Comparison of ENCODE assay signal across 8 mouse cellular contexts in genomic region chrX:94121161-94121856, GRCm38 (mm10). TPM values are rescaled to one million over a fixed set of nuclear protein-coding genes. Genes with fewer than 3 reads are reported as not detected.
DNase-seq lines count a peak whose midpoint lies in the region; ATAC-seq and TF ChIP-seq lines count a peak whose summit lies in the region.

No protein-coding gene starts in this region.

- no peaks in the 10 kb centered on the region for H3K36me3 ChIP-seq in forebrain, embryonic 10.5 days (replicated peaks)
- H3K36me3 ChIP-seq in liver, embryonic 14.5 days (replicated peaks; ENCODE audit: control insufficient read depth, insufficient read depth, low read depth) = no peaks in the 10 kb centered on the region
- H3K36me3 ChIP-seq in neural tube, embryonic 14.5 days (ENCODE audit: control insufficient read depth, insufficient read depth, low read length) = no peaks in the 10 kb centered on the region

- peak overlapping the region; percentile 99 for H3K27ac ChIP-seq in forebrain, embryonic 10.5 days
- H3K27ac ChIP-seq in liver, embryonic 14.5 days = peak overlapping the region; percentile 88
- no peak overlapping the region for H3K27ac ChIP-seq in neural tube, embryonic 14.5 days (ENCODE audit: low read depth, low read length)

- peak overlapping the region; percentile 67 for H3K4me3 ChIP-seq in forebrain, embryonic 10.5 days
- H3K4me3 ChIP-seq in liver, embryonic 14.5 days (ENCODE audit: insufficient read depth in 1 of 2, low read depth in 2 of 2, low read length in 2 of 2) = peak overlapping the region; percentile 73 to 86
- peak overlapping the region; percentile 53 for H3K4me3 ChIP-seq in neural tube, embryonic 14.5 days (ENCODE audit: low read depth, low read length)

- WGBS in forebrain, embryonic 10.5 days = 22% methylated on average over 24 of the region's 24 CpGs
- WGBS in liver, embryonic 14.5 days (ENCODE audit: insufficient replicate concordance) = 11% methylated on average over 24 of the region's 24 CpGs
- 17% methylated on average over 24 of the region's 24 CpGs for WGBS in neural tube, embryonic 14.5 days

- DNase-seq in layer of hippocampus, adult 11-12 months (ENCODE audit: low spot score) = peak; percentile 5
- DNase-seq in layer of hippocampus, adult 8-10 months (ENCODE audit: low spot score in 2 of 2) = no peak
- DNase-seq in adipocyte (ENCODE audit: low spot score) = peak; percentile 21
- DNase-seq in forebrain, embryonic 10.5 days (ENCODE audit: extremely low spot score, low spot score) = no peak
- DNase-seq in liver, embryonic 14.5 days (ENCODE audit: low read depth in 3 of 3, low spot score in 3 of 3) = peak in 2 of 3 experiments; percentile 25 to 43
- no peak for DNase-seq in layer of hippocampus, adult 9-10 months (ENCODE audit: low spot score)

- H3K27me3 ChIP-seq in forebrain, embryonic 10.5 days (ENCODE audit: poor library complexity, severe bottlenecking) = peaks cover 97% of the 10 kb centered on the region
- peaks cover 2% of the 10 kb centered on the region; the same call in 1 of the 2 replicates for H3K27me3 ChIP-seq in liver, embryonic 14.5 days (ENCODE audit: control insufficient read depth, insufficient read depth, low read length)
- H3K27me3 ChIP-seq in neural tube, embryonic 14.5 days (ENCODE audit: control insufficient read depth, insufficient read depth, low read length) = 0 out of 2 replicates have a peak, but pooled peaks cover 3% of the 10 kb centered on the region

- peaks cover 3% of the 10 kb centered on the region; the same call in 1 of the 2 replicates for H3K4me1 ChIP-seq in forebrain, embryonic 10.5 days
- H3K4me1 ChIP-seq in liver, embryonic 14.5 days (replicated peaks; ENCODE audit: control insufficient read depth in 2 of 2, insufficient read depth in 2 of 2, low read length in 1 of 2) = peaks cover 0 to 7% of the 10 kb centered on the region in 2 experiments; a peak in 3 of 4 replicates
- H3K4me1 ChIP-seq in neural tube, embryonic 14.5 days (ENCODE audit: control insufficient read depth, insufficient read depth, low read length) = 0 out of 2 replicates have a peak, but pooled peaks cover 4% of the 10 kb centered on the region

- no peak for TF ChIP-seq CTCF in liver, embryonic 14.5 days (IDR thresholded peaks at IDR 0.05; ENCODE audit: low read depth)

- peaks cover 6% of the 10 kb centered on the region; the same call in 1 of the 2 replicates for H3K9me3 ChIP-seq in forebrain, embryonic 10.5 days
- H3K9me3 ChIP-seq in liver, embryonic 14.5 days (ENCODE audit: control insufficient read depth, low read length) = no peaks in the 10 kb centered on the region
- H3K9me3 ChIP-seq in neural tube, embryonic 14.5 days (ENCODE audit: control insufficient read depth, low read length) = no peaks in the 10 kb centered on the region

- peak; percentile 14 for ATAC-seq in inflammation-experienced regulatory T-cells, adult 6 months
- ATAC-seq in liver, embryonic 14.5 days (ENCODE audit: insufficient read depth) = no peak
- no peak for ATAC-seq in neural tube, embryonic 14.5 days (ENCODE audit: low read depth)

- TF ChIP-seq EP300 in liver, embryonic 14.5 days (IDR thresholded peaks at IDR 0.05; ENCODE audit: low read depth) = no peak

- H3K9ac ChIP-seq in liver, embryonic 14.5 days (replicated peaks) = peak overlapping the region; percentile 86
- peak overlapping the region; percentile 83; the same call in 1 of the 2 replicates for H3K9ac ChIP-seq in neural tube, embryonic 14.5 days (replicated peaks; ENCODE audit: low read depth, low read length)

- H3K4me2 ChIP-seq in liver, embryonic 14.5 days (ENCODE audit: low read depth) = peak overlapping the region; percentile 75
- peak overlapping the region; percentile 59 for H3K4me2 ChIP-seq in neural tube, embryonic 14.5 days (ENCODE audit: low read depth, low read length)

RNA-seq across cellular contexts. Expression of gene Zfx, which starts 2.2 kb away (rescaled TPM):
- 10 to 100 TPM; 27.4 to 41.9 (median 38.5) TPM for total RNA-seq in layer of hippocampus, adult 8-10 months (2022)
- 27.2 and 29.0 TPM in 2 replicates for polyA plus RNA-seq in forebrain, embryonic 10.5 days (2016; fragmentation: Nextera tagmentation; extraction: Ambion mirVana)
- polyA plus RNA-seq in inflammation-experienced regulatory T-cells, adult 6 months (2017; shearing (Covaris generic)) = 10 to 100 TPM; 28.7 to 48.4 (median 41.8) TPM
- polyA plus RNA-seq in liver, embryonic 14.5 days (2012; rRNA removed) = 2.6 and 4.1 TPM in 2 replicates
- 12.9 and 13.8 TPM in 2 replicates for polyA plus RNA-seq in liver, embryonic 14.5 days (2014; fragmentation: Nextera tagmentation; extraction: Ambion mirVana)
- 25.0 and 27.2 TPM in 2 replicates for polyA plus RNA-seq in neural tube, embryonic 14.5 days (2014; fragmentation: Nextera tagmentation; extraction: Ambion mirVana)

Comparison
In these comparisons a context has a peak if more than half of its experiments do, and no peak if none do; other contexts are left out.
1. DNase-seq: peak in layer of hippocampus, adult 11-12 months (single experiment), adipocyte (single experiment) and liver, embryonic 14.5 days (2 of 3); none in layer of hippocampus, adult 8-10 months (0 of 2), forebrain, embryonic 10.5 days (single experiment) and layer of hippocampus, adult 9-10 months (single experiment).
2. Peak in every context shown above with its lines, with median percentiles within 50 percentile points of each other: H3K4me3 ChIP-seq.